Mouse (Mus musculus) adrenal gland, adult 10 weeks (tissue): Measurements from ENCODE around the gene Eva1c. TPM values are rescaled to one million over a fixed set of nuclear protein-coding genes. Genes with fewer than 3 reads are reported as not detected.

ENCODE experiments used
- polyA plus RNA-seq: library from polyadenylated mRNA; stranded (reverse); fragments of 350-450 nt; fragmentation: Illumina TruSeq; extraction: RNeasy Lipid Tissue Mini Kit (QIAGEN cat#74804); gene quantifications from one replicate; pipeline ENCODE4 v1.2.3, GENCODE M21; 2014; ENCODE audit warnings: low read depth, low replicate concordance

Gene Eva1c
- polyA plus RNA-seq = 2.1 TPM

DNA sequence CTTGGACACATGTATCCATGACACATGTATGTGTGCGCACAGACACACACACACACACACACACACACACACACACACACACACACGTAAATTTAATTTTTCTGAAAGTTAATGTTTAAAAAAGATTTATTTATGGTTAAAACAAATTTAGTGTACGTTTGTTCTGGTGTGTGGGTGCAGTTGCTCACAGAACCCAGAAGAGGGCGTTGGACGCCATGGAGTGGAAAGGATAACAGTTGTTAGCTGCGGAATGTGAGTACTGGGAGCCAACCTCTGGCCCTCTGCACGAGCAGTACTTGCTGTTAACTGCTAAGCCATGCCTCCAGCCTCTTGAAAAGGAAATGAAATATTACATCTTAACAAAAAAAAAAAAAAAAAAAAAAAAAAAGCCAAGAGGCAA lies at the start of gene Eva1c:
Gene Eva1c (plus strand): TSS at position 263 of the 400 bp plus-strand sequence.

DNA sequence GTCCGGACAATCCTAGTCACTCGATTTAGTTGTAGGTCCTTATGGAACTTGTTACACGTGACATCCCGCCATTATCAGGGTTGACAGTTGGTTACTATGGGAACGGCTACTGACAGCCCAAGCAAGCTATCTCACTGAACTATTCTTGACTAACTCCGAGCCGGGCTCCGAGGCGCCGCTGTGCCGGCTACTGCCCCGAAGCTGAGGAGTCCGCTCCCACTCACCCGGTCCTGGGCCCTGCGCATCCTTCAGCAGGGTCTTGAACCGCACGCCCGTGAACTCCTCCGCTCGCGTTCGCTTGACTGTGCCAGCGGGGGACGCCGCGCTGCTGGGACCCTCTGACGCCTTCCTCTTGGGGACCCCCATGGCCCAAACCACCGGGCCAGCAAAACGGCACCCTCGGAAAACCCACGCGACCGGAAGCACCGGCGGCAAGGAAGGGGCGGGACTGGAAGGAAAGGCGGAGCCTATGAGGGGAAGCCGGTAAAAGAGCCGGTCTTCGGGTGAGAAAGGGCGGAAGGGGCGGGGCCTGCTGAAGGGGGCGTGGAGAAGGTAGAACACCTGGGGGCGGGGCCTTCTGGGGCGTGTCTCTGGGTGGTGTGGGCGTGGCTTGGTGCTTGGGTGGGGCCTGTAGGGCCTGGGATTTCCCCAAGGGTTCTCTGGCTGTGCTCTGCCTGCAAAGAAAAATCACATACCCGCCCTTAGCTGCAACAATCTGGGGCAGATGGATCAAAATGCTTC lies 16.4 kb upstream of the Eva1c start, which contains the start of gene Urb1:
Gene Urb1 (minus strand): TSS at position 439 of the 741 bp plus-strand sequence.

DNA sequence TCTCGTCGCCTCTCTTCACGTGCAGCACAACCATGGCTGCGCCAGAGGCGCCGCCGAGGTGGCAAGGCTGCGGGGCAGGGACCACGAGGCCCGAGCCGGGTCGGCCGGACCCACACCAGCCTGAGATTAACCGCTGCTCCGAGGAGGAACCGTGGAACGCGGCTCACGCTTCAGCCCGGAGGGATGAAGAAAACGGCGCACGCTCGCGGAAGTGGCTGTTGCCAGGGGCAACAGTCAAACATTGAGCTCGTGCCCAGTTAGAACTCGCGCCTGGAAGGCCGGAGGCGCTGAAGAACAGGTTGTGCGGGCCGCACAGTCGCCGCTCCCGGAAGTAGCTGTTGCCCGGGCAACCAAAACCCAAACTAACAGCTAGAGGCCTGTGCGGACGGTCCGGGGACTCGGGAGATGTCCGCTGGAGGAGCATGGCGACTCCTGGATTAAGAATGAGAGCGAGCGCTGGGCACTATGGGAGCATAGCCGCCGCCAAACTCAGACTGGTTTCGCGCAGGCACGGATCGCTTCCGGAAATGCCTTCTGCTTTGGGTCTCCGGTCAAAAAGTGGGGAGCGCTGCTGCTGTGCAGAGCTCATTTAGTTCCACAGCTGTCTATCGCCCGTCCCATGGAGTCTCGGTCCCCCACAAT lies 108.3 kb downstream of the Eva1c start, which contains the start of gene Cfap298:
Gene Cfap298 (minus strand): TSS at position 428 of the 642 bp plus-strand sequence.

Other genes with a start within 250 kb of the Eva1c start
- gene Mis18a, start 99.3 kb upstream of the Eva1c start, polyA plus RNA-seq = 10.9 TPM
- 62.2 TPM for gene Mrap, start 88.5 kb upstream of the Eva1c start, polyA plus RNA-seq
- 5.4 TPM for gene Urb1, start 16.3 kb upstream of the Eva1c start, polyA plus RNA-seq
- gene Cfap298, start 108.4 kb downstream of the Eva1c start, polyA plus RNA-seq = 5.8 TPM
- 40.8 TPM for gene Synj1, start 184.6 kb downstream of the Eva1c start, polyA plus RNA-seq
- gene Paxbp1, start 217.8 kb downstream of the Eva1c start, polyA plus RNA-seq = 90.0 TPM